Mouse (Mus musculus) bone marrow macrophage, adult 2 months (primary cell): ENCODE measurements around the gene Sort1.

Experiments
- CTCF ChIP-seq: IDR thresholded peaks from 2 replicates; pipeline ENCODE4 v1.5.1; 2012; ENCODE audit warnings: low read depth, mild to moderate bottlenecking, low read length, moderate library complexity
- POLR2A ChIP-seq: IDR thresholded peaks from 2 replicates; pipeline ENCODE4 v1.6.1; 2012; ENCODE audit warnings: mild to moderate bottlenecking, low read depth, low read length, borderline replicate concordance

DNA sequence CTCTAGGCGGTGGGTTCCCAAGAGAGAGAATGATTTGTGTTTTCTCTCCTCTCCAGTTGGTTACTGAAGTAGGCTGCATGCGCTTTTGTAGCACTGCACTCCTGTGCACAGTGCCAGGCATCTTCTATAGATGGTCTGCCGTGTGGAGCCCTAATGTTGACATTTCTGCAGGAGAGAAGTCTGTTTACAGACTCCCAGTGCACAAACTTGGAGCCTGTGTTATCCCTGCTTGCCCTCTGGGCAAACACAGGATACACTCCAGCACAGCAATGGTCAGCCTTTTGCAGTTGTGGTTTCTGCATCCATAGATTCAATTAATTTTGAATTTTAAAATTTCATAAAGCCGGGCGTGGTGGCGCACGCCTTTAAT is 13.2 kb downstream of the Sort1 start:
- TF ChIP-seq CTCF: no peak
- no peak for TF ChIP-seq POLR2A
